Mouse (Mus musculus) cerebellum, adult 11 months (tissue): ENCODE data around the gene Nfix.

Experiments
- DNase-seq: peaks from one replicate; pipeline ENCODE4 v3.0.0; 2022

The Nfix gene

GRCm38 (mm10) chr8:84760405-84760805, 39.7 kb downstream of the Nfix start:
- DNase-seq = no peak

- DNase-seq = no peak
Measured at GRCm38 (mm10) chr8:84759718-84760117, 40.4 kb downstream of the Nfix start.

GRCm38 (mm10) chr8:84759126-84759525, 41.0 kb downstream of the Nfix start:
- no peak for DNase-seq

GRCm38 (mm10) chr8:84758308-84758707, 41.8 kb downstream of the Nfix start:
- no peak for DNase-seq

GRCm38 (mm10) chr8:84757501-84757900, 42.6 kb downstream of the Nfix start:
- no peak for DNase-seq

GRCm38 (mm10) chr8:84752734-84753582, 47.2 kb downstream of the Nfix start:
- no peak for DNase-seq

GRCm38 (mm10) chr8:84749519-84749918, 50.6 kb downstream of the Nfix start:
- DNase-seq = no peak

GRCm38 (mm10) chr8:84745032-84745925, 54.9 kb downstream of the Nfix start:
- DNase-seq = no peak

GRCm38 (mm10) chr8:84743517-84744420, 56.4 kb downstream of the Nfix start:
- no peak for DNase-seq

GRCm38 (mm10) chr8:84743054-84743415, 57.1 kb downstream of the Nfix start:
- DNase-seq = no peak

GRCm38 (mm10) chr8:84742171-84743053, 57.7 kb downstream of the Nfix start:
- DNase-seq = no peak

GRCm38 (mm10) chr8:84740895-84741843, 59.0 kb downstream of the Nfix start:
- no peak for DNase-seq

GRCm38 (mm10) chr8:84739401-84739742, 60.8 kb downstream of the Nfix start:
- DNase-seq = no peak

GRCm38 (mm10) chr8:84738715-84739400, 61.3 kb downstream of the Nfix start:
- no peak for DNase-seq

- no peak for DNase-seq
Measured at GRCm38 (mm10) chr8:84738266-84738665, 61.9 kb downstream of the Nfix start.

- DNase-seq = peak; percentile 83
Measured at GRCm38 (mm10) chr8:84737608-84738007, 62.5 kb downstream of the Nfix start.

- no peak for DNase-seq
Measured at GRCm38 (mm10) chr8:84736521-84736920, 63.6 kb downstream of the Nfix start.

- DNase-seq = no peak
Measured at GRCm38 (mm10) chr8:84735597-84735996, 64.5 kb downstream of the Nfix start.

GRCm38 (mm10) chr8:84734680-84735079, 65.5 kb downstream of the Nfix start:
- no peak for DNase-seq

GRCm38 (mm10) chr8:84733959-84734358, 66.2 kb downstream of the Nfix start:
- no peak for DNase-seq
